Mouse (Mus musculus) kidney, adult 18-20 months (tissue): ENCODE data around the gene Leng9.
A peak's percentile ranks its signal among the peaks of the same experiment; 100 is the strongest.
"Not testable (repeated sequence)": the region's sequence is repeated elsewhere in the genome, so short reads cannot be mapped to it uniquely, and the experiment has no call there.

Experiments
- DNase-seq: peaks from one replicate; pipeline ENCODE4 v3.0.0; 2021

The Leng9 gene

DNA sequence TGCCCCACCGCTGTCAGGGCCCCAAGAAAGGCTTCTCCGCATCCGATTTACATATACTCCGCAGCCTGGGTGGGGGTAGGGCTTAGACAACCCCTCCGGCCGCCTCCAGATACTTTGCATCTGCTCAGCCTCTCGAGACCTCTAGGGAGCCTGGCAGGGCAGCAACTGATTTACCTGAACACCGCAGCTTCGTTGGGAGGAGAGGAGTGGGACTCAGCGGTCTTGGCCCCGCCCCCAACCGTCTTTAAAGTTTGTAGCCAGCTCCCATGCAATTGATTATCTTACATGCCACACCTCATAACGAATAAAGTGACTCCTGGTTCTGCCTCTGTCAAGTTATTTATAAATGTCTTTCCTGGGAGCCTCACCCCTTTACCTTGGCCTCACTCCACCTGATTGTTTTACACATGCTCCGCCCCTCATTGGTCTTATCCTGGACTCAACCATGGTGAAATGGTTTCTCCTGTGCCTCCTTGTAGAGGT lies at the start of gene Leng9:
Leng9 (minus strand) TSS at position 316 of the 483 bp plus-strand sequence.
- peak; percentile 64 for DNase-seq

GRCm38 (mm10) chr7:4178438-4178837 lies 28.3 kb upstream of the Leng9 start:
- DNase-seq: peak; percentile 37

GRCm38 (mm10) chr7:4170193-4170938 lies 20.2 kb upstream of the Leng9 start:
- no peak for DNase-seq

GRCm38 (mm10) chr7:4167098-4167497 lies 16.9 kb upstream of the Leng9 start:
- DNase-seq: no peak

DNA sequence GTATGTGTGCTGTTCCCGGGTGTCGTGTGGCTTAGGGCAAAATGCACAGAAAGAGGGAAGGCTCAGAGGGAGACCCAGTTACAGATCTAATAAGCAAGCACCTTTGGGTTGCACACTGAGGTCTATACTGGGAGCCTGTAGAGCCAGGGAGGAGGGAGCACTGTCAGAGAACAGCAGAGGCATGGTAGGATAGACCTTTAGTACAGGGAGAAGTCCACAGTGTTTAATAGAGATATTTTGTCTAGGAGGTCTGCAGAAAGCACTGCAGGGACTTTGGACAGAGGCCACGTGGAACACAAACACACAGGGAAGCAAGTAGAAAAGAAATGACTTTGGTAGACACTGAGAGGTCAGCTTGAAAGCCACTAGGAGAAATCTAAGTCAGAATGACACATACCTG lies 15.1 kb upstream of the Leng9 start:
- no peak for DNase-seq

GRCm38 (mm10) chr7:4164090-4164910 lies 14.1 kb upstream of the Leng9 start, which contains the start of gene Cdc42ep5:
Cdc42ep5 (minus strand) TSS chr7:4164860.
- peak; percentile 60 for DNase-seq

GRCm38 (mm10) chr7:4163571-4164072 lies 13.4 kb upstream of the Leng9 start:
- no peak for DNase-seq

- DNase-seq: not testable (repeated sequence)
Observed at GRCm38 (mm10) chr7:4161596-4161995, 11.4 kb upstream of the Leng9 start.

DNA sequence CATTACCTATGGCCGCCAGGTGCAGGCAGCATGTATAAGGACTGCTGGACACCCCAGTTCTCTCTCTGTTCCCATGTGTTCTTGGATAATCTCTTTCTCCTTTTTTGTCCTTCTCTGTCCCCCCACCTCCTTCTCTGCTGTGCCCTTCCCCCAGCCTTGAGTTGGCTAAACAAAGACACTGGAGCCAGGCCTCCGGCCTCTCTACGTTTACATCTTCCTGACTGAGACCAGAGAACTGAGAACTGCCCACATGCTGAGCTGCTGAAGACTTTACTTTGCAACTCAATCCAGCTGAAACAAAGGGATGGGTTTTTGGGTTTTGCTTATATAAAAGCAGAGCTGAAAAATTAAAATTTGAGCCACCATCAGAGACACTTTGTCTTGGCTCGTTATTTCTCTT lies 4.8 kb upstream of the Leng9 start:
- DNase-seq: no peak

GRCm38 (mm10) chr7:4154356-4154755 lies 4.2 kb upstream of the Leng9 start:
- no peak for DNase-seq

GRCm38 (mm10) chr7:4151241-4151640 lies 1.1 kb upstream of the Leng9 start:
- no peak for DNase-seq

DNA sequence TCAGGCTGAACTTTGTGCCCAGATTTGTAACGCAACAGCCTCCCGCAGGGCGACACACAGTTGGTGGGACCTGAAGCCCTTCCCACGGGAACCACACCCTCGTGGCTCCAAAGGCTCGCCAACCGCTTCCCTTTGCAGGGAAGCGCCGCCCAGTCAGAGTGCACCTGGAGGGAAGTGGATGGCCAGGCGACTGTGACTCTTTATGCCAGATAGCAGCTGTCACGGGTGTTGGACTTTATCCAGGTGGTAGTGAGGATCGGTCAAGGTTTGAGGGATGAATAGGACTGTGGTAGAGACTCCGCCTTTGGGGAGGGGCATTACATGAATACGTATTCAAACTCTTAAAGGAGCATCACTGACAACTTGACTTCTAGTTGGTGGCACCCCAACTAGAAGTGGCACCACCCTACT lies 642 bp upstream of the Leng9 start:
- DNase-seq: peak; percentile 78

DNA sequence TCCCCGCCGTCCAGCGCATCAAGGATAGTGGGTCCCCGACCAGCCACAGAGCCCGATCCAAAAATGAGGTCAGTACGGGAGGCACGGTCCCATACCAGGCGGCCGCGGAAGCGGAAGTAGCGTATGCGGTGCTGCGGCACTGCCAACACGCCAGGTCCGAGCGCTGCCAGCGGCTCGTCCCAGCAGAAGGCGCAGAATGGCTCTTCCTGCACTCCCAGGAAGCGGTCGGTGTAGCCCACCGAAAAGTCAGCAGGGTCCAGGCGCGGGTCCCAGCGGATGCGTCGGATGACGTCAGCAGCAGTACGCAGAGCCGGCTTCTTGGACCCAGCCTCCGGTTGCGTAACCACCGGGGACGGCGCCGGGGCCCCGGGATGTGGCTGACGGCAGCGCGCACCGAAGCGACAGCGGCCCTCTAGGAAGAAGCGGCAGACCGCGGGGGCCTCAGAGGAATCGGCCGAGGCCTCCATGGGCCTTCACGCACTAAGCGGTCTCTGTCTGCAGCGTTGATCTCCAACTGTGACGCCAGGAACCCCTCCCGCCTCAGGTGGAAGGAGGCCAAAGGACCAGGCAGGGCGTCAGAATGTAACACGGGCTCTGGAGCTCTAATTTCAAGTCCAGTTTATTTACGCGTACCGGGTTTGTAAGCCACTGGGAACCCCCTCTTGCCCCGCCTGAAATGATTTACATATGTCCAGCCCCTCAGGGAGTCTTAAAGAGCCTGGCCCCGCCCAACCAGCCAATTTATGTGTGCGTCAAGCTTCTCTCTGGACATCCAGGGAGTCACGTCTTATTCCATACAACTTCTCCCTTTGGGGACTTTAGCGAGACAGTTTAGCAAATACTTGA lies 742 bp downstream of the Leng9 start:
- peak; percentile 90 for DNase-seq

DNA sequence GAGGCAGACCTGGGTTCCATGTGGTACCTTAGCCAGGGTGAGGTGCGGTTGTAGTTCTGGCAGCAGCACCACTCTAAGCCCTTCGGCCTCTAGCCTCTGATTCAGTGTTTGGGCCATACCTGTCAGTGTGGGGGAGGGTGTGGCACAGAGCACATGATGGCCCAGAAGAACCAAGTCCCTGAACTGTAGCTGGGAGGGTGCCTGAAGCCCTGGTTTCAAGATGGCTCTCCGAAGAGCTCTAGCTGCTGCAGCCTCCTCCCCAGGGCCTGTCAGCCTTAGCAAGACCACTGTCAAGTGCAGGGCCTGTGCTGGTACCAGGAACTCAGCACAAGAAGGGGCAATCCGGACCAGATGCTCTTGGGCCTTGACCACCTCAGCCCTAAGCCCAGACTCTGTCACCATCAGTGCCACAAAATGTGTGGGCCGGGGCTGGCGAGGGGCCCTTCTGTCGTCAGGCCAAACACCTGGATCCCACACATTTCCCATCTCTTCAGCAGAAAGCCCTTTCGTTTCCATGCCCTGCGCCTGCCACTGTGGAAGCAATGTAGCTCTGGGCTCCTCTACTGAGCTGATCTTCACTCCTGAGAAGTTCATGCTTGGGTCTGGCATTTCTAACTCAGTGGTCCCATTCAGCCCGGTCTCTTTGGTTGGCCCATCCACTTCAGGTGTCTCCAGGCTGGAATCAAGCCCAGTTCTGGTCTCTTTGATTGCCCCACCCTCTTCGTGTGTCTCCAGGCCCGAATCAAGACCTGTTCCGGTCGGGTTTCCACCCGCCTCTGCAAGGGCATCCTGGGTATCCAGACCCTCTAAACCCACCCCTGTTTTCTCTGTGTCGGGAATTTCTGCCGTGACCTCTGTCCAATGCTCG lies 1.6 kb downstream of the Leng9 start:
- DNase-seq: peak; percentile 23

GRCm38 (mm10) chr7:4147836-4148235 lies 2.3 kb downstream of the Leng9 start:
- no peak for DNase-seq

DNA sequence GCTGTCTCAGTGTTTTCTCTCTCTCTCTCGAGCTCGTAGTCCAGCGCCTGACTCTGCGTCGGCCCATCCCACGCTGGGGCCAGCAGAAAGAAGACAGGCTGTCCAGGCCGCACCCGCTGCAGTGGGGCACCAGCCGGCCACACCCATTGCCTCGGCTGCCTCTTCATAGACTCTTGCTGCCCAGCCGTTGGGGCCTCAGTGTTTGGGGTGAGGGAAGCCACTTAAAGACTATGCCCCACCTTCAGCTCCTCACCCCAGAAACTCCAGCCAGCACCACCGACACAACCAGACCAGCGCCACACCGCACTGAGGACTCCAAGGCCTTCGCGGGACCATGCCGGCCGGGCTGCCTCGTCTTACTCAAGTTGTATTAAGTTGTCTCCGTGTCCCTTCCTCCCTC lies 2.8 kb downstream of the Leng9 start:
- no peak for DNase-seq

- no peak for DNase-seq
Observed at GRCm38 (mm10) chr7:4146241-4147180, 3.7 kb downstream of the Leng9 start.

GRCm38 (mm10) chr7:4145552-4146190 lies 4.5 kb downstream of the Leng9 start:
- DNase-seq: peak; percentile 65

DNA sequence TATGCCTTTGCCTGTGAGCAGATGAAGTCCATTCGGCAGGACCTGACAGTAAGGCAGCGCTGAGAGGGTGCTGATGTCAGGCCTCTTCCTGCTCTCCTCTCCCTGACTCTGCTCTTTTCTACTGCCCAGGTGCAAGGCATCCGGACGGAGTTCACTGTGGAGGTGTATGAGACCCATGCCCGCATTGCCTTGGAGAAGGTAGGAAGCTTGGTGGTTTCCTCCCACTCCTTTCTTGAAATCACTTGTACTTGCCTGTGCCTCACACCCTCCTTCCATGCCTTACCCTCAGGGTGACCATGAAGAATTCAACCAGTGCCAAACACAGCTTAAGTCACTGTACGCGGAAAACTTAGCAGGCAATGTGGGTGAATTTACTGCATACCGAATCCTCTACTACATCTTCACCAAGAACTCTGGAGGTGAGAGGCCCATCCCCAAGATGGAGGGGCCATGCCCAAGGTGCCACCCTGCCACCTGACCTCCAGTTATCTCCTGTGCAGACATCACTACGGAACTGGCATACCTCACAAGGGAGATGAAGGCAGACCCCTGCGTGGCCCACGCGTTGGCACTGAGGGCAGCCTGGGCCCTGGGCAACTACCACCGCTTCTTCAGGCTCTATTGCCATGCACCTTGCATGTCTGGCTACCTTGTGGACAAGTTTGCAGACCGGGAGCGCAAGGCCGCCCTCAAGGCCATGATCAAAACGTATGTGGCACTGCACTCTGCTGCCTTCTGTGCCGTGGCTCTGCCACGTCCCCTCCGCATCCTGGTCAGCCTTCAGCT lies 5.2 kb downstream of the Leng9 start:
- DNase-seq: no peak
